Mouse (Mus musculus) adrenal gland, adult 8-10 months (tissue): ENCODE data around the gene Lsm10. TPM values are rescaled to one million over a fixed set of nuclear protein-coding genes. Genes with fewer than 3 reads are reported as not detected.
A peak's percentile ranks its signal among the peaks of the same experiment; 100 is the strongest.
"Not testable (repeated sequence)": the region's sequence is repeated elsewhere in the genome, so short reads cannot be mapped to it uniquely, and the experiment has no call there.

ENCODE experiments used
- DNase-seq: peaks from one replicate; pipeline ENCODE4 v3.0.0; 2022
- total RNA-seq, 4 experiments: library from RNA; stranded (reverse); gene quantifications; 2 replicates each; pipeline ENCODE4 v1.2.4; 2022

The Lsm10 gene
- total RNA-seq: 10 to 100 TPM; 22.3 to 33.2 (median 30.7) TPM

- DNase-seq: peak; percentile 96
Observed at GRCm38 (mm10) chr4:126096464-126097111, at the start of gene Lsm10. TSS of gene Lsm10 (plus strand) at chr4:126096623.

DNA sequence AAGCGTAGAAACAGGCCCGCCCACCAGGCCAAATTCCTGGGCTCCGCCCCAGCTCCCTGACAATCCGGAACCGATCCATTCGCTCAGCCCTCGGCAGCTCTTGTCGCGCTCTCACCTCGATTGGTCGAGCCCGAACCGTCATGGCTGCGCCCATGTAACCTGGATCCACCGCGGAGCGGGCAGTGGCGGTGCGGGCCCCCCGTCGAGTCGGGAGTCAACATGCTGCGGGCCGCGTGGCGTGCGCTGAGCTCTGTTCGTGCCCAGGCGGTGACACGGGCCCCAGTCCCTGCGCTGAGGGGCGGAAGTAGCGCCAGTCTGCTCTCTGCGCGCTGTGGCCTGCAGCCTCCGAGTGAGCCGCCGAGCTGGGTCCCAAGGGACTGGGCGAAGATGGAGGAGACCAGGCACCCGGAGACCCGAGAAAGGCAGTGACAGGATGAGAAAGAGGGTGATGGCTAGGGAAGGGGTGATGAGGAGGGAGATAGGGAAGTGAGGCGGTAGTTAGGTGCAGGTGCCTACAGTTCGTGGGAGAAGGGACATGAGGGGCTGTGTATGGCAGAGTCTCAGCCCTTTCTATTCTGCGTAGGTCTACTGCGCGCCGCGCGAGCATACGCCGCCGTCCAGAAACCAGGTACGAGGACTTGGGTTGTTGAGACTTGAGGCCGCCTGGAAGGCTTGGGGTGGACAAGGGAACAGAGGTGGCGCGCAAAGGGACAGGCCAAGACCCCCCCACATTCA lies 49.4 kb upstream of the Lsm10 start, which contains the start of gene Mrps15:
Gene Mrps15 (plus strand): TSS at position 75 of the 735 bp plus-strand sequence.
- DNase-seq: peak; percentile 79

DNA sequence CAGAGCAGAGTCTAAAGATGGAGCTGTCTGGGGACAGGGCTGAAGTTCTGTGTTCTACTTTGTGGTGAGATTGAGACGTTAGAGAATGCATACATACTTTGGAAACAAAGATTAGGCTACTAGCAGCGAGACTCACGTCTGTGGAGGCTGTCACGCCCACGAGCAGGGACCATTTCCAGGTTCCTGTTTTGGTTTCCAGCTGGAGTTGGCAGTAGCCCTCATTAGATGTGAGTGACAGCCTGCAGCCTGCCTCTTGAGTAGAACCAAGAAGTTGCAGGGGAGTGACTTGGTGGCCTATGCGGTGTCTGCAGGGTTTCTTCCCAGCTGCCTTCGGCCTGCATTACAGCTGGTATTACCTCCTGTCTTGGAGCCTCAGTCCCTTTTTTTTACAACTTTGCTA lies 44.8 kb upstream of the Lsm10 start:
- DNase-seq: no peak

- DNase-seq: no peak
Observed at GRCm38 (mm10) chr4:126057207-126058133, 39.0 kb upstream of the Lsm10 start.

DNA sequence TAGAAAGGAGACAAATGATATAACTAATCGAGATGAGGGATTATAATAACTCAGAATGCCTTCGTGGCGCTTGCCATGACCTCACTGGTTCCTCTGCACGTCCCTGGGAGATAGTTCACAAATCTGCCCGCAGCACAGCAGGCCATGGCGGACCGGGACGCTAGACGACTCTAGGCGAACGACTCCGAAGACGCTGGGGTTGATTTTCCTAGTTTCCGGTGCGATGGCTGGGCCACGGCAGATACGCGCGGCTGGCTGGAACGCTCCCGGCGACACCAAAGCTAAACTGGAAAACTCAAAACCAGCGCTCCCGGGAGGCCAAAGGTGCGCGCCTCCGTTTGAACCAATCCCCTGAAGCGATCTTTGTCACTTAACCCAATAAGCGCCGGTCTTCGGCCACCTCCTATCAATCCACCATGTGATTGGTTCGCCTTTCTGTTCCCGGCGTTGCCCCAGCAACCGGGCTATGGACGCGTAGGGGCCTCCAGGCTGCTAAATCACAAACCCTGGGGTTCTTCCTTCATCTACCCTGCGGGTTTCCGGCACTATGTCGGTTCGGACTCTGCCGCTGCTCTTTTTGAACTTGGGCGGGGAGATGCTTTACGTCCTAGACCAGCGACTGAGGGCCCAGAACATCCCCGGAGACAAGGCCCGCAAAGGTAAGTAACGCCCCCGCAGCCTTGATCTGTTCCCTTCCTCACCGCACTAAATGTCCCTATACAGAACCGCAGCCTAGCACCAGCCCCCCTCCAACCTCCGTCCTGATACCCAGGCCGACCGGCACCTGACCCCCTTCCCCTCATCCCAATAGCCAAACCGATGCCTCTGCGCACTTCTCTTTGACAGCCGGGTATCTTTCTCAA lies 38.1 kb upstream of the Lsm10 start, which contains the start of gene Oscp1:
Gene Oscp1 (plus strand): TSS at position 432 of the 863 bp plus-strand sequence.
- peak; percentile 90 for DNase-seq

DNA sequence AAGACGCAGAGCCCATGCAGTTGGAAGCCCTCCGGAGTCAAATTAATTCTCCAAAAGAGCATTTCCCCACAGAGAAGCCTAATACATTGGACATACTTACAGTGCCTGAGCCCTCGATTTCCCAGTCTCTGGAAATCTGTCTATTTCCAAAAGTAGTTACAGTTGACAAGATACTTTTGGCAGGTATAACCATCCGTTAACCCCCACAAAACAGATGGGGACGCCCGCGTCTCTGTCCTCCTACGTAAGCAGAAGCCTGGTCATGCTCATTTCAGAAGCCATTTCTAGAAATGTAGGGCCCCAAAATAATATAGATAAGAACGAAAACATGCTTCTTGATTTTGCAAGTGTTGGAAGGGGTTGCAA lies 37.4 kb upstream of the Lsm10 start:
- no peak for DNase-seq

- DNase-seq: no peak
Observed at GRCm38 (mm10) chr4:126062856-126063255, 33.6 kb upstream of the Lsm10 start.

- no peak for DNase-seq
Observed at GRCm38 (mm10) chr4:126065241-126065640, 31.2 kb upstream of the Lsm10 start.

DNA sequence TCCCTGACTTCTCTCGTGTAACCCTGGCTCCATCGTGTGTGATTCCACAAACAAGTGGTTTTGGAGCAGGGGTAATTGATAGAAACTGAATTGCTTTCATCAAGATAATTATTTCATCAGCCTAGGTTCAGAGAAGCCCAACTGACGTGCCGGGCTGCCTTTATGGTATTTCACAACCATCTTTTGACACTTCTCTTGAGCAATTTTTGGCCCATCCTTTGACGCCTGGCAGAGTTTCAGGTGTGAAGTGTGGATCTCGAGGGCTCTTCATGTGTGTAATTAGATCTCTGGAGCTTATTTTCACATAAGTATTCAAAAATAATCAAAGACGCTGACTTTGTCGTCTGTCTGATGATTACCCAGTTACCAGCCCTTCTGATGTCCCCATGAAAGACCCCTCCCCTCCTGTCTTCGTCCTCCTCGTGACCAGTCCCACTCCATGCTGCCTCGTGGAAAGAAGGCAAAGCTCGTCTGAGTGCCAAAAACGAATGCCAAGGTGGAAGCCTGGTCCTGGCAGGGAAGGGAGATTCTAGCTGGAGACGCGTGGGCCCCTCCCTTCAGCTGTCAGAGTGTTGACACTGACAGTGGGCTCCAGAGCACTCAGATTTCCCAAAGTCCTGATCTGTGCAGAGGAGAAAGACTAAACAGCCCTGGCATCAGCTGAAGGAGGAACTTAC lies 28.9 kb upstream of the Lsm10 start:
- no peak for DNase-seq

GRCm38 (mm10) chr4:126068842-126069241 lies 27.6 kb upstream of the Lsm10 start:
- DNase-seq: no peak

DNA sequence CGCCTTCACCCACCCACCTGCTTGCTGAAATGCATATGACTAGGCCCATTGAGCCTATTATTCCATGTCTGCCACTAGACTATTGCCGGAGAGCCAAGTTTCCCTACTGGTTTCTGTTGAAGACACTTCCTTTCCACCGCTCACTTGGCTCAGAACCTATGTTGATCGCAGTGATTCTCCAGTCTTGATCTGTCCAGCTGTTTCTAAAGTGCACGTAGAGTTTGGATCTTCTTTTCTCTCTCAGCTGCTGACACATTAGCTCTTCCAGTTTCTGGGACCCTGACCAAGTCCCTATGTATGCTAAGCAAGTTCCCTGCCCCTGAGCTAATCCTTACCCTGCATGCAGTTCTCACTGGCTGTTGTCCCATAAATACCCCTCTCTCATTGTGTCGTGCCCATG lies 18.6 kb upstream of the Lsm10 start:
- no peak for DNase-seq

GRCm38 (mm10) chr4:126079266-126079665 lies 17.2 kb upstream of the Lsm10 start:
- DNase-seq: no peak

DNA sequence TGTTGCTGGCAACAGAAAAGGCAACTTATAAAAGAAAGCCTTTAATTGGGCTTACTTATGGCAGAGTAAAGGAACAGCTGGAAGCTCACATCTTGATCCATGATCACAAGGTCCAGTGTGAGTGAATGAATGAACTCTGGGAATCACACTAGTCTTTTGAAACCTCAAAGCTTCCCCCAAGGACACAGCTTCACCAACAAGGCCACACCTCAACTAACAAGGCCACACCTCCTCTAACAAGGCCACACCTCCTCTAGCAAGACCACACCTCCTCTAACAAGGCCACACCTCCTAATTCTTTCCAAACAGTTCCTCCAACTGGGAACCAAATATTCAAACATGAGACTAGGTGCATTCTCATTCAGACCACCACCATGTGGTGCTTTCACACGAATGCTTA lies 14.8 kb upstream of the Lsm10 start:
- DNase-seq: no peak

DNA sequence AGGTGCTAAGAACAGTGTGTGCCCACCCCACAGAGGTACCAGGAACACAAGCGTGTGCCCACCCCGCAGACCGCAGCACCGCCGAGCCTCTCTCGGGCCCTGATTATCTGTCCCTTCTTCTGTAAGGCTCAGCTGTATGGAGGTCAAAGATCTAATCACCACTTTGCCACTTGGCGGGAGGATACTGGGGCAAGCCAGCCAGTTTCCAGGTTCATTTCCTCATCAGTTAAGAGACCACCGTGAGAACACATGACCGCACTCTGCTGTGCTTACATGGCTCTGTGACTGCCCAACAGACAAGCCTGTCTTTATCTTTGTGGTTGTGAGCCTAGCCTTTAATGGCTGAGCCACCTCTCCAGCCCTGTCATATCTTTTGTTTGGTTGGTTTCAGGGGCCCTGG lies 13.4 kb upstream of the Lsm10 start:
- no peak for DNase-seq

DNA sequence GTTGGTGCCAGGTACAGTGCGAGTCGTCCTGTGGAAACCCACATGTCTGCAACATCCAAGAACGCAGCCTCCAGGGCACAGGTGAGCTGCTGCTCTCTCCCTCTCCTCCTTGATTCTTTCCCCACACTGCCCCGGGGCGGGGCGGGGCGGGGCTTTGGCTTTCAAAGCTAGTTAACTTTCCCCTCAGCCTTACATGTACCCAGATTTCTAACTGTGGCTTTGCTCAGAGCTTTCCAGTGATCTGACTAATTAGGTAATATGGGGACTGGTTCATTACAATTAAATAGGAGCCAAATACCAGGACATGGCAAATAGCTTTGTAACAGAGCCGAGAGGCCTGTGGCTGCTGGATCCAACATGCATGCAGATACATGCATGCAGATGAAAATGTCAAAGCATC lies 12.0 kb upstream of the Lsm10 start:
- DNase-seq: no peak

DNA sequence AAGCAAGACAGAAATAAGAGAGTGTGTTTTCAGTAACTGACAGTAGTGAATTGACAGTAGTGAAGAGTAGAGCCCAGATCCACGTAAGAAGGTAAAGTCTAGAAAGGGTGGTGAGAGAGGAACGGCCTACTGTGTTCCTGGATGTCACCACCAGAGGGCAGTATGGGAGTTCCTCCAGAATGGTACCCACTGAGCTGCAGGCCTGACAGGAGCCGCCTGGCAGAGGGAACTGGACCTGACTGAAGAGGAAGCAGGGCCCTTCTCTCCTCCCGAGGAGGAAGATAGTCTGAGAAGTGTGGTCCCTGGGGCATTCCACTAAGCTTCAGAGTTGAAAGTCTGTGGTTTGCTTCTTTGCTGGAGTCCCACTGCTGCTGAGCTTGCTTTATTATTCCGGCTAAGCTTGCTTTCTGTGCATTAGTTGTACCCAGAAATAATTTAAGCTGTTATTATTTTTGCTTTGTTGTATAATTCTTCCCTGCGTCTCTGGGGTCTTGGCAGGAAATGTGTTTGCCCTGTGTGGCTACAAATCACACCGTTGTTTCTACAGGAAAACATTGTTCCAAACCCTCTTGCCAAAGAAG lies 10.3 kb upstream of the Lsm10 start:
- DNase-seq: peak; percentile 70

DNA sequence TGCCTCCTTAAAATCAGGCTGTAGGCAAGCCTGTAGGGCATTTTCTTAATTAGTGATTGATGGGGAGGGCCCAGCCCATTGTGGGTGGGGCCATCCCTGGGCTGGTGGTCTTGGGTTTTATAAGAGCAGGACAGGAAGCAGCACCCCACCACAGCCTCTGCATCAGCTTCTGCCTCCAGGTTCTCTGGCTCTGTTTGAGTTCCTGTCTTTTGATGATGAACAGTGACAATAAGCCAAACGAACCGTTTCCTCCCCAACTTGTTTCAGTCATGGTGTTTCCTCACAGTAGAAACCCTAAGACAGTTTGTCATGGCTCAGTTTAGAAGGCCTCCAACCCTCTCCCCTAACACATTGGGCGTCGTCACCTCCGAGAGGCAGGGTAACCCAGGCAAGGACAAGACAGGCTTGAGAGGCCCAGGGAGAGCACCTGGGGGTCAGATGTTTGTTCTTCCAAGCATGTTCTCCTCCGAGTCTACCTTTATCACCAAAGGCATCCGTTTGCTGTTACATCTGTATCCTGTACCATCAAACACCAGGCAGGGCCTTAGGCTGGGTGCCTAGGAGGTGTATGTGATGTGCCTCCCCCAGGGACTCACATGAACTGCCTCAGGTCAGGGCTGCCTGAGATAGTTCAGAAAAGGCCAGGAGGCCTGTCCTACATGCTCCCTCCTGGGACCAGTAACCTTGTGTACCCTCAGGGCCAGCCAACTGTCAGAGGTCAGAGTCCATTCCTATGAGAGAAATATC lies 6.1 kb upstream of the Lsm10 start:
- no peak for DNase-seq

GRCm38 (mm10) chr4:126090848-126091124 lies 5.6 kb upstream of the Lsm10 start:
- no peak for DNase-seq

DNA sequence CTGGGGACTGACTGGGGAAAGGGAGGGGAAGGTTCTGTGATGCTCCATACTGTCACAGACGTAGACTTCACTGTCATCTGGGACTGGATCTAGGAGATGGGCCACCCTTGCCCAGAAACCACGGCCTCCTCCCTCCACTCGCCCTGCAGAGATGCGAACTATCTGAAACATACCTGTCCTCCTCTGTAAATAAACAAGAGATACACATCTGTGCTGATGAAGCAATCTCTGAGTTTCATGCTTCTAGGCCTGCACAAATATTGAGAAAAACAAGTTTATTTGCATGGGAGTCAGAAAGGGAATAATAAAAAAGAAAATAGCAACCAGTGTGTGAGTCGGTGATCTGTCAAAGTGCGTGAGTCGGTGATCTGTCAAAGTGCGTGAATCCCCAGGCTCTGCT lies 4.5 kb upstream of the Lsm10 start:
- DNase-seq: no peak

- not testable (repeated sequence) for DNase-seq
Observed at GRCm38 (mm10) chr4:126095622-126096430, 597 bp upstream of the Lsm10 start.
